Mouse (Mus musculus) left cerebral cortex, postnatal 10 days (tissue): ENCODE measurements around the gene Cabp2. TPM values are rescaled to one million over a fixed set of nuclear protein-coding genes. Genes with fewer than 3 reads are reported as not detected.
"Not testable (repeated sequence)": the region's sequence is repeated elsewhere in the genome, so short reads cannot be mapped to it uniquely, and the experiment has no call there.

Experiments
- DNase-seq, 2 experiments: peaks; one replicate each; pipeline ENCODE4 v3.0.0; 2021 to 2022; ENCODE audit warnings: low spot score in 2 of 2, mixed read lengths in 1 of 2; ENCODE audit errors: extremely low spot score in 1 of 2
- intact Hi-C: fragments of 180-260 bp; cut with DNase I; formaldehyde crosslinking; loops from one replicate; pipeline ENCODE4 v1.15.1; 2025
- total RNA-seq, 2 experiments: library from RNA; stranded (reverse); gene quantifications; 2 replicates each; pipeline ENCODE4 v1.2.3; 2021

Cabp2 gene
- total RNA-seq = not detected

GRCm38 (mm10) chr19:4081394-4081793, at the start of gene Cabp2:
Gene Cabp2 (plus strand): TSS chr19:4081578.
- no peak for DNase-seq
- intact Hi-C loops = no loop called here

GRCm38 (mm10) chr19:4032668-4033067, 48.7 kb upstream of the Cabp2 start:
- intact Hi-C loops = no loop called here
- DNase-seq = no peak

GRCm38 (mm10) chr19:4033298-4033697, 48.1 kb upstream of the Cabp2 start:
- no peak for DNase-seq
- intact Hi-C loops = no loop called here

- no peak for DNase-seq
- intact Hi-C loops = no loop called here
Measured at GRCm38 (mm10) chr19:4033742-4034141, 47.6 kb upstream of the Cabp2 start.

- intact Hi-C loops = no loop called here
Measured at GRCm38 (mm10) chr19:4036327-4037045, 44.9 kb upstream of the Cabp2 start.

GRCm38 (mm10) chr19:4037154-4037787, 44.1 kb upstream of the Cabp2 start:
- intact Hi-C loops, DNase-seq: not testable (repeated sequence)

More at GRCm38 (mm10) chr19:4036327-4037045, 44.9 kb upstream of the Cabp2 start:
- DNase-seq = no peak

- DNase-seq = peak; percentile 78 to 92
- intact Hi-C loops = no loop called here
Measured at GRCm38 (mm10) chr19:4037788-4038232, 43.6 kb upstream of the Cabp2 start, which contains the start of gene Gstp1. Gene Gstp1 (minus strand): TSS chr19:4037985.

- intact Hi-C loops = not testable (repeated sequence)
- peak in 1 of 2 experiments; percentile 18 for DNase-seq
Measured at GRCm38 (mm10) chr19:4040941-4041340, 40.4 kb upstream of the Cabp2 start.

GRCm38 (mm10) chr19:4041500-4041899, 39.9 kb upstream of the Cabp2 start:
- peak in 1 of 2 experiments; percentile 18 for DNase-seq
- intact Hi-C loops = not testable (repeated sequence)

GRCm38 (mm10) chr19:4042124-4042523, 39.3 kb upstream of the Cabp2 start:
- intact Hi-C loops = no loop called here
- DNase-seq = peak in 1 of 2 experiments; percentile 68

GRCm38 (mm10) chr19:4044109-4044508, 37.3 kb upstream of the Cabp2 start:
- DNase-seq, intact Hi-C loops: not testable (repeated sequence)

- peak; percentile 76 to 87 for DNase-seq
- intact Hi-C loops = no loop called here
Measured at GRCm38 (mm10) chr19:4045966-4046865, 35.2 kb upstream of the Cabp2 start, which contains the start of gene Gstp2. Gene Gstp2 (minus strand): TSS chr19:4046023.

- DNase-seq = no peak
- intact Hi-C loops = no loop called here
Measured at GRCm38 (mm10) chr19:4046866-4047254, 34.5 kb upstream of the Cabp2 start.

- intact Hi-C loops = no loop called here
- peak; percentile 48 to 81 for DNase-seq
Measured at GRCm38 (mm10) chr19:4047859-4048258, 33.5 kb upstream of the Cabp2 start.

GRCm38 (mm10) chr19:4049069-4049468, 32.3 kb upstream of the Cabp2 start:
- DNase-seq, intact Hi-C loops: not testable (repeated sequence)

GRCm38 (mm10) chr19:4051016-4051415, 30.4 kb upstream of the Cabp2 start:
- intact Hi-C loops = loop anchor here (5.0 kb wide), 1 partner anchor 36 kb away; no protein-coding TSS in a partner anchor
- DNase-seq = no peak

- DNase-seq = peak in 1 of 2 experiments; percentile 71
- intact Hi-C loops = loop anchor here (5.0 kb wide), 1 partner anchor 35 kb away; no protein-coding TSS in a partner anchor
Measured at GRCm38 (mm10) chr19:4051741-4052515, 29.4 kb upstream of the Cabp2 start.

- intact Hi-C loops = loop anchor here (5.0 kb wide), 1 partner anchor 35 kb away; no protein-coding TSS in a partner anchor
- no peak for DNase-seq
Measured at GRCm38 (mm10) chr19:4052516-4053030, 28.8 kb upstream of the Cabp2 start.
